Mouse (Mus musculus) cerebellum, adult (tissue): Measurements from ENCODE around the gene Upk3bl.
A peak's percentile ranks its signal among the peaks of the same experiment; 100 is the strongest.
"Not testable (repeated sequence)": the region's sequence is repeated elsewhere in the genome, so short reads cannot be mapped to it uniquely, and the experiment has no call there.

Experiments used
- ATAC-seq: cut with Nextera tagmentation; 2 replicates; pipeline ENCODE4 v1.9.2; 2017; ENCODE audit warnings: mild to moderate bottlenecking, moderate library complexity, mixed read lengths; ENCODE audit not compliant: insufficient number of reproducible peaks, low FRiP score, low TSS enrichment

The Upk3bl gene

DNA sequence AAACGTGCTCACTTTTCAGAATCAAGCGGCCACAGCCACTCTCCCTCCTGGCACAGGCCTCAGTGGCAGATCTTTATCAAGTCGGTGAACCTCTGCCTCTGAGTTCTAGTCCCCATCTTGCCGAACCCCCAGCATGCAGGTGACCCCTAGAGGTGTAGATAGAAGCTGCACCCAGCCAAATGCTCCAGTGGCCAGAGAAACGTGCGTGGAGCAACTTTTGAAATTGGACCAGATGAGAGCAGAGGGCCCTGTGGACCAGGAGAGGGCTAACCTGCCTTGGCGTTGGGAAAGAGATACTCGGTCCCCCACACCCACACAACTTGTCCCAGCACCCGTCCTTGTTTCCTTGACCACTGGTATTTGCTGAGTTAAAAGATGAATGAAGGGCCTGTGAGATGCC lies 8.9 kb upstream of the Upk3bl start:
- ATAC-seq, result no peak

DNA sequence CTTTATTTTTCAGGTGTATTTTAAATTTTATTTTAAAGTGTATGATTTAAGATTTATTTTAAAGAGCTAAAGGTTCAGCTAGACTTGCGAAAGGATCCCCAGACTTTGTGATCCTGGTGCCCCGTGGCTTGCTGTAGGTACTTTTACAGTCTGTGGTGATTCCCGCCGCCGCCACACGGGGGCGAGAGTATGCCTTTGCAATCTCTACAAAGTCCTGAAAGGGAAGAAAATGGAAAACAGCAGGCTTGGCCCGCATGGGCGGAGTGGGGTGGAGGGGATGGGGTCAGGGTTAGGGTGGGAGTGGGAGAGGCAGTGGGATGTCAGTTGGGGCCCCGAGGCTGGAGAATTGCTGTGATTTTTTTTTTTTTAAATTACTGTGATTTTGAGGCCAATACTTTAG lies 8.3 kb upstream of the Upk3bl start:
- ATAC-seq, result no peak

DNA sequence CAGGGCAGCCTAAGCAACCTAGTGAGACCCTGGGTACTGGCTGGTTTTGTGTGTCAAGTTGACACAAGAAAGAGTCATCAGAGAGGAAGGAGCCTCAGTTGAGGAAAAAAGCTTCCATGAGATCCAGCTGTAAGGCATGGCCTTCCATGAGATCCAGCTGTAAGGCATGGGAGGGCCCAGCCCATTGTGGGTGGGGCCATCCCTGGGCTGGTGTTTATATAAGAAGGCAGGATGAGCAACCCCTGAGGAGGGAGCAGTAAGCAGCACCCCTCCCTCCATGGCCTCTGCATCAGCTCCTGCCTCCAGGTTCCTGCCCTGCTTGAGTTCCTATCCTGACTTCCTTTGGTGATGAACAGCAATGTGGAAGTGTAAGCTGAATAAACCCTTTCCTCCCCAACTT lies 5.8 kb upstream of the Upk3bl start:
- not testable (repeated sequence) for ATAC-seq

DNA sequence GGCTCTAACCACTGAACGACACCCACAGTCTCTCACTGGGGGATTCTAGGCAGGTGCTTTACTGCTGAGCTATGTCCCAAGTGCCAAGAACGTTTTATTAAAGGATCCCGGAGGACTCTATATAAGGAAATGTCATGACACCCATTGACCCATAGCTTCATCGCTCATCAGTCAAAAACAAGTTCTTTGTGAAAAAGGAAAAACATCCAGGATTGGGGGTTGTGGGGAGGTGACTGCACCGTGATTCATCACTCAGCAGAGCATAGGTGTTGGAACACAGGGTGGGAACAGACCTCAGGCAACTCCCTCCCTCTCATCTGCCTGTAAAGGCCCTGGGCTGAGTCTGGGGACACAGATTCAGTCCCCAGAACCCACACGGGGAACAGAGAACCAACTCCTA lies 4.4 kb upstream of the Upk3bl start:
- no peak for ATAC-seq

DNA sequence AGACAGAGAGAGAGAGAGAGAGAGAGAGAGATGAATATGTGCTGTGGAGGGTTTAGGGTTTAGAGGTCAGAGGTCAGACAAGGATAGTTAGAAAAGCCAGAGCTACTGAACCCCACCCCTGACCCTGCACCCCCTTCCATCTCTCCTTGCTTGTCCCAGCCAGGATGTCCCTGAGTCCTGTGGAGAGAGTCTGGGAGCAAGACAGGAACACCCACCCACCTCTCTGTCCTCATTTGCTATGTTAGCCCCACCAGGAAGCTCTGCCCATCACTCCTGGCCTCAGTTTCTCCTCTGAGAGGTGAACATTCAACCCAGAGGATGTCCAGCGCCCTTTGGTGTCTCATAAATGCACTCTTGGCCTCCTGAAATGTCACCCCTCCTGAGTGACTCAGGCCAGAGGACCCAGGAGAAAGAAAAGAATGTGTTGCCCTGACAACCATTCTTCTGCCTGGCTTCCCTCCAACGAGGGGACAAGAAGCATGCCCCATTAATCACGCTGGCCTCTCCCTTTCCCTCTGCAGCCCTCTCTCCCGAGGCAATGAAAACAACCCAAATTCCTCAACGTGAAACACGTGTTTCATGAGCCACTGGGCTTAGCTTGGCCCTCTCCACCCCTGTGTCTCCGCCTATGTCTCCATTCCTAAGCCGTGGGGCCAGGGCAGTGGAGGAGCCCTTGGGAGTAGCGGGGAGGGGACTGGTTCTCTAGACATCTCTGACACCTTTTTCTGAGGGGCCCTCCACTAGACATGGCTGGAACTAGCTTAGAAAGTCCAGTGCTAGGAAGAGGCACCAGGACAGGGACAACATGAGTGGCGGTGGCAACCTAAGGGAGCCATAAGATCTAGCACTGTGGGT lies 2.8 kb upstream of the Upk3bl start:
- ATAC-seq, result no peak

DNA sequence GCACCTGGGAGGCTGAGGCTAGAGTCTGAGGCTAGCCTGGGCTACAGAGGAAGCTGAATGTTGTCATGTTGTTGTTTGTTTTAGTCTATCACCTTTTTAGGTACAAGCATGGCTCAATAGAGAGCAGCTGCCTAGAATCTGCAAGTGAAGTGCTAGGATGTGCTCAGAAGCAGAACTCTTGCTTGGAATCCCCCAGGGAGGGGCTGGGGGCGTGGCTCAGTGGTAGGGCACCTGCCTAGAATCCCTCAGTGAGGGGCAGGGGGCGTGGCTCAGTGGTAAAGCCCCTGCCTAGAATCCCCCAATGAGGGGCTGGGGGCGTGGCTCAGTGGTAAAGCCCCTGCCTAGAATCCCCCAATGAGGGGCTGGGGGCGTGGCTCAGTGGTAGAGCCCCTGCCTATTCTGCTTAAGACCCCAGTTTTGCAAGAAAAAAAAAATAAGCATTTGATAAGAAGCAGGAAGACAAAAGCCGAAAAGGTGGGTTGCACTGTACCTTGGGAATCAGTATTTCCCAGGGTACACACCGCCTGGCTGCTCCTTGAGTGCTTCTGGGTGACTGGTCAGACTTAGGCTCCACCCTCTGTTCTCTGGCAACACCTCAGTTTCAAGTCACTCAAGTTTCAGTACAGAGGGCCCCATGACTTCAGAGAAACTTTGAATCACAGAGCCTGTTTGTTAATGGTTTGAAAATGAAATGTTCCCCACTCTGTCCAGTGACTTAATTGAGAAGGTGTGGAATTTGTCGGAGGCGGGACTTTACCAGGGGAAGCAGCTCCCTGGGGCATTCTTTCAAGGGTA lies 1.2 kb upstream of the Upk3bl start:
- ATAC-seq, result no peak

DNA sequence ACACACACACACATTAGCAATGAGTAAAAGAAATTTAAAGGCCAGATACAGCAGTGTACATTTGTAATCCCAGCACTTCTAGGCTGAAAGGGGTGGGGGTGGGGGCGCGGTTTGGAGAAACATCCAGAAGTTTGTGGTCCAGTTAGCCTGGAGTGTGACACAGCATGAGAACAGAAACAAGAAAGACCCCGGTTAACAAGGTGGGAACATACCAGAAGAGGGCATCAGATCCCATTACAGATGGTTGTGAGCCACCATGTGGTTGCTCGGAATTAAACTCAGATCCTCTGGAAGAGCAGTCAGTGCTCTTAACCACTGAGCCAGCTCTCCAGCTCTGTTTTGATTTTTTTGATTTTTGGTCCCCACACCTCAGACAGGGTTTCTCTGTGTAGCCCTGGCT lies 1.8 kb downstream of the Upk3bl start:
- ATAC-seq, result no peak

DNA sequence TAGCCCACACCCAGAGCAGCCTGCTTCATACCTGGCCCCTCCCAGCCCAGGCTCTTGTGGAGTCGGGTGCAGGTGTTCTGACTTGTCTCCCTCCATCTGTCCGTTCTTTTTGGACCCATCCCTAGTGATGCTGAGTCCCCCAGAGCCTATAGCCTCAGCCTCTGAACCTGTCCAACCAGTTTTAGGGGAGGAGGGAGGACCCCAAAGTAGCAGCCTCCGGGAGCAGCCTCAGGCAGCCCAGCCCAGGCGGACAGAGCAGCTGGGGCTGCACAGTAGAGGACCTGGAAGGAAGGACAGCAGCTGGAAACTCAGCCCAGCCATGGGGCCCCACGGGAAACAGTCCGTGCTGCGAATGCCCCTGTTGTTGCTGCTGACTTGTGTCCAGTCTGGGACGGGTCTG lies 2.8 kb downstream of the Upk3bl start:
- no peak for ATAC-seq

DNA sequence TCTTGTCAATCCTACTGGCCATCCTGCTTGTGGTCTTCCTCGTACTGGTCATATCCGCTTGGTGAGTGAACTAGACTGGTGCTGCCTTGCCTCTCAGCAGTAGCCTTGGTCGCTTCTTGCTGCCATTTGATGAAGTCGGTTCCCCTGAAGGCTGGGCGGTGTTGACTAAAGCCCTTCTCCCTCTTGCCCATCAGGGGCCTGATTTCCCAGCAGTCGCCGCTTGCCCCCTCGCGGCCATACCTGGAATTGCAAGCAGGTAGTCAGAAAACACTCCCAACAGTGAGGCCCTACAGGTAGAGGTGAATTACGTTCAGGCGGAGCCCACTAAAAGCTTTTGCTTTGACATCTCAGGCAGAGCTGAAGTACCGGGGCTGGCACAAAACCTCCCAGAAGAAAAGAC lies 7.3 kb downstream of the Upk3bl start:
- no peak for ATAC-seq

DNA sequence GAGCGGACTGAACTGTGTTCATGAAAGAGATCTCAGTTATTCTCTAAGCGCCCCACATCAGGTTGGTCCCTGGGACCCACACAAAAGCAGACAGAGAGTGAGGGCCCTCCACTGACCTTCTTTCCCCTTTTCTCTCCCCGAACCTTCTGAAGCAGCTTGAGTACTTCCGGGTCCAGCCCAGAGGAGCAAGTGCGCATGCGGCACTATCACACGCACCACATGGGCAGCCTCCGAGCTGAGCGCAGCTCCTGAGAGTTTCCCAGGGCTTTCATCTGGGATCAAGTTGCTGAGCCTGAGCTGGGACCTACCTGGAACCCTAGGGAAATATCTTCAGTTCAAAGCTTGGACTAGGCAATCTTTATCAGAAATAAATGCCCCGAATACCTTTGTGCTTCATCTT lies 9.6 kb downstream of the Upk3bl start:
- no peak for ATAC-seq

DNA sequence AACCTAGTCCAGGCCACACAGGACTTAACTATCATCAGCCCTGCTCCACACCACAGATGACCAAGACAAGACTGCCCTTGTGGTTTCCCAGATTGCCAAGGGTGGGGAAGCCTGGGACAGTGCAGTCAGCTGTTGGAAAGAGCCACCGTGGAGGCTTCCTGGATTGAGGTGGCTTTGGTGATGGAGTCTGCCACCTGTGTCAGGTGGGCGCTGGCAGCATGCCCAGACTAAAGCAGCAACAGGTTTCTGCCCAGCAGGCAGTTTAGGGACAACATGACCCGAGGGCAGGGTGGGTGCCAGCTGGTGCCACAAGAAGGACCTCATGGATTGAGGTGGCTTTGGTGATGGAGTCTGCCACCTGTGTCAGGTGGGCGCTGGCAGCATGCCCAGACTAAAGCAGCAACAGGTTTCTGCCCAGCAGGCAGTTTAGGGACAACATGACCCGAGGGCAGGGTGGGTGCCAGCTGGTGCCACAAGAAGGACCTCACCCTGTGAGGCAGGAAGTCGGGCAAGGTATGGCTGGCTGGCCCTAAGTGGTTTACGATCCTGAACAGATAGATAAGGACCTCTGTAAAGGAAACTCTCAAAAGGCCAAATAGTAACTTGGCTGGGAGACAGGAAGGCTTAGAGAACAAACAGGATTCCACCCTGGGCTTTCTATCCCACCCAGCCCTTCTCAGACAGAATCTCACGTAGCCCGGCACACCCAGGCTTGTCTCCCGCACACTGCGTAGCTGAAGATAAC lies 12.3 kb downstream of the Upk3bl start:
- not testable (repeated sequence) for ATAC-seq

DNA sequence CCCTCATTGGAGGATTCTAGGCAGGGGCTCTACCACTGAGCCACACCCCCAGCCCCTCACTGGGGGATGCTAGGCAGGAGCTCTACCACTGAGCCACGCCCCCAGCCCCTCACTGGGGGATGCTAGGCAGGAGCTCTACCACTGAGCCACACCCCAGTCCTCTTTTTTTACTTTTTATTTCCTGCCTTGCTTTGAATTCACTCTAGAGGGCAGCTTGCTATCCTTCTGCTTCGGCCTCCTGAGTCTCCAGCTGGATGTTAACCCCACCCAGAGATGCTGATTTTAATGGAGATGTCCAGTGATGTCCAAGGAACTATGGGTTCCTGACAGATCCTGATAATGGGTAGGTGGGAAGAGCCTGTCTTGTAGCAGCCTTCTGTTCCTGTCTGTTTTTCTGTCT lies 15.1 kb downstream of the Upk3bl start:
- ATAC-seq, result no peak

DNA sequence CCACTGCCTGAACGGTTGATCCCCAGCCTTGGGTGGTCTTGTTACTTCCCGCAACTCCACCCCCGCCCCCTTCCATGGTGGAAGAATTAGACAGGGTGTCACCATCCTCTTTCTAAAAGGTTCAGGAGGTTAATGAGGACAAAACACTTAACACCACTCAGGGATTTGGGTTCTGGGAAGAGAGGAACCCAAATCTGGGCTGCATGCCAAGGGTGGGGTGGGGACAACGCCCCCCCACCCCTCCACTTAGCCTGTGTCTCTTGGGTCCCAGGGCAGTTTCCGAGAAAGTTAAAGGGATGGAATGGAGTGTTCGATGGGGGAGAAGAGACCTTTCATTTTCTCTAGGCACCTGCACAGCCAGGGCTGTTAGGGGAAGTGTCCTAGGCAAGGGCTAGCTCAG lies 18.8 kb downstream of the Upk3bl start:
- no peak for ATAC-seq

DNA sequence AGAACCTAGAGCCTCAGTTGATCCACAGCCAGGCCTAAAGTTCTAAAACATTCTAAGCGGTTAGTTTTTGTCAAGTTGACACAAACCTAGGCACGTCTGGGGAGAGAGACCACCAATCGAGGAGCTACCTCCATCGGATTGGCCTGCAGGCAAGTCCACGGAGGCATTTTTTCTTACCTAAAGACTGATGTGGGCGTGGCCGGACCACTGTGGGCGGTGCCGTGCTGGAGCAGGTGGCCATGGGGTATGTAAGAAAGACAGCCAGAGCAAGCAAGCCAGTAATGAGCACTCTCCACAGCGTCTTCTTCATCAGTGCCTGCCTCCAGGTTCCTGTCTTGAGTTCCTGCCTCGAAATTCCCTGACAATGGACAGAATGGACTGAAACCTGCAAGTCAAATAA lies 19.2 kb downstream of the Upk3bl start:
- ATAC-seq, result no peak

DNA sequence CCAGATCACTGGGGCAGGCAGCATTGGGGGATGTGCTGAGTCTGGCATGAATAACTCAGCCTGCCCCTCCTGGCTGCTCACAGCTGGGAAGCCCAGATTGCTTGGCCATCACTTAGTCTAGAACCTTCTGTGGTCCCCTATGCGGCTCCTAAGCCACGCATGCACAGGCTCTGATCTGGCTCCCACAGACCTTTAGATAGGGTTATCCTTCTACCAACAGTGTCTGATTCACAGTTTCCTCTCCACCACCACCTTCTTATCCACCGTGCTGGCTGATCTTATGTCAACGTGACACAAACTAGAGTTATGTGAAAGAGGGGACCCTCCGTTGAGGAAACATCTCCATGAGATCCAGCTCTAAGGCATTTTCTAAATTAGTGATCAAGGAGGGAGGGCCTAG lies 20.8 kb downstream of the Upk3bl start:
- no peak for ATAC-seq

DNA sequence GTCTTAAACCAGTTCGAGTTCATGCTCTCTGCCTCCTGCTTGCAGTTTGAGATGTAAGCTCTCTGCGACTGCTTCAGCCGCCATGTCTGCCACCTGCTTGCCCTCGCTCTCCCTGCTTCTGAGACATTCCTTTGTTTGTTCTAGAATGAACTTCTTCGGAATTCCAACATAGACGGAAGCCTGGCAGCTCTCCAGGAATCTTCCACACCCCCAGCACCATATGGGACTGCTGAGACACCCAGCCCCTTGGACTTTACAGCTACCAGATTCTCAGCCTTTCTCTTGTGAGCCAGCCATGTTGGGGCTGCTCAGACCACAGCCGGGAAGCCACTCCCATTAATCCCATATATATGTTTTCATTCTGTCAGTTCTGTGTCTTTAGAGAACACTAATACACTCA lies 22.0 kb downstream of the Upk3bl start:
- ATAC-seq, result no peak

DNA sequence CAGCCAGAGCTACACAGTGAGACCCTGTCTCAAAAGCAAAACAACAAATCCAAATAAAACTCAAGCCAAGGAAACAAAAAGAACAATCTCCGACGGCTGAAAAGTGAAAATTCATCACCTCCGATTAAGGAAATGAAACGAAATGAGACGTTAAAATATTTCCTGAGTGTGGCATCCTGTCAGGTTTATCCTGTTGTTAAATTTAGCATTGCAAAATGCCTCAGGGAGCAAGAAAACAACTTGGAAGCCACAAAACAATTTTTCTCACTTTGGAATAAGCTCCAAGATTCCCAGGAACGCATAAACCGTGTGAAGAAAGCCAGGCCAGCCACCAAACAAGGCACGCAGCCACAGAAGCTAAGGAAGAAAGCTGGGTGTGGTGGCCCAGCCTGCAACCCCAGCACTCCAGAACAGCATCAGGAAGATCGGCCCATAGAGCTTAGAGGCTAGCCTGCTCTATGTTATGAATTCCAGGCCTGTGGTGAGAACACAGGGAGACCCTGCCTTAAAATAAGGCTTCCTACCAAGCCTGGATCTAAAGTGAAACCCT lies 22.8 kb downstream of the Upk3bl start:
- ATAC-seq, result no peak

DNA sequence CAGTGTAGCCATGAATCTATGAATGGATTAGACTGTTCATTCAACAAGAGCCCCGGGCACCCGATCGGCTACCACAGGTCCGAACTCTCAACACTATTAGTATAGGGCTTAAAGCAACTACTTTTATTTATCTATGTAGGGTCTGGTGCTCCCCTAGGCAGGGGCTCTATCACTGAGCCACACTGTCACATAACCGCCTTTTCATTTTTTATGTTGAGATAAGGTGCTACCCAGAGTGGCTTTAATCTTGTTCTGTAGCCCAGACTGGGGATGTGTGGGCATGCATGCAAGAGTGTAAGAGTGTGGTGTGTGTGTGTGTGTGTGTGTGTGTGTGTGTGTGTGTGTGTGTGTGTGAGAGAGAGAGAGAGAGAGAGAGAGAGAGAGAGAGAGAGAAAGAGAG lies 23.8 kb downstream of the Upk3bl start:
- ATAC-seq, result no peak

DNA sequence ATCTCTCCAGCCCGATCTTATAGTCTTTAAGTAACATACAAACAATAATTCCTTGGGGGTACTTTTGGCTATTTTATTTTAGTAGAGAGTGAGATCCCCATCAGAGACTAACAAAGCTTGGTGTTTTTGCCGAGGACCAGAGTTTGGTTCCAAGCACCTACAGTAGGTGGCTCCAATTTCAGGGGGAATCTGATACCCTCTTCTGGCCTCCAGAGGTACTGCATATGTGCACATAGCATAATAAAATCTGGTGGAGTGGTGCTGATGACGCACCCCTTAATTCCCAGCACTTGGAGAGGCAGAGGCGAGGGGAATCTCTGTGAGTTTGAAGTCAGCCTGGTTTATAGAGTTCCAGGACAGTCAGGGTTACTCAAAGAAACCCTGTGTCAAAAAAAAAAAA lies 28.1 kb downstream of the Upk3bl start:
- no peak for ATAC-seq

DNA sequence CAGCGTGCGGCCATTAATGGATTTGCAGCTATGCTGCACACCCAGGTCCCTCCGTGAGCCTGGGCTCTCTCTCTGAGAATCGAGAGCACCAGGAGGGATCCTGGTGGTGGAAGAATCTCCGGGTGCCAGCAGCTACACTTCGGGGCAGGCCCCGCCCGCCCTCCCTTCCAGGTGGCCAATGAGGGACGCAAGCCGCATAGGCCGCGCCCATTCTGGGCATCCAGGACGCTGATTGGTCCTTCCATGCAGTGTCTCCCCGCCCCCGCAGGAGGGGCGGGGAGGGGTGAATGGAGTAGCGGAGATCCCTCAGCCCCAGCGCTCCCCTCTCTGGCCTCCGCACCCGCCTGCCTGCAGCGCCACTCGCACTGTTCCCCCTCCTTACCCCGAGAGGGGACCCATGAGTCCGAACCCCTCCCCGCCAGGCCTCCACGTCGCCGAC lies 29.4 kb downstream of the Upk3bl start, which contains the start of gene Rasa4:
Gene Rasa4 (plus strand): TSS at position 248 of the 439 bp plus-strand sequence.
- ATAC-seq, result peak; percentile 97
